Mouse (Mus musculus) heart, embryonic 15.5 days (tissue): Measurements from ENCODE around the gene Hk1. TPM values are rescaled to one million over a fixed set of nuclear protein-coding genes. Genes with fewer than 3 reads are reported as not detected.

Experiments used
- ATAC-seq: fragments of 200-750 bp; cut with Nextera tagmentation; replicated peaks from 2 replicates; pipeline ENCODE4 v1.8.0; 2017; ENCODE audit warnings: low read depth, moderate TSS enrichment; ENCODE audit not compliant: insufficient number of reproducible peaks, insufficient read depth, low FRiP score
- H3K27ac ChIP-seq: fragments of 300-500 bp; sonication (generic); 2 replicates; pipeline ENCODE4 v1.5.1; 2015; ENCODE audit warnings: mild to moderate bottlenecking, inconsistent platforms
- H3K27me3 ChIP-seq: fragments of 300-500 bp; sonication (generic); 2 replicates; pipeline ENCODE4 v1.6.1; 2015; ENCODE audit warnings: inconsistent platforms
- H3K36me3 ChIP-seq: fragments of 300-500 bp; sonication (generic); 2 replicates; pipeline ENCODE4 v1.6.1; 2015; ENCODE audit warnings: mild to moderate bottlenecking, inconsistent platforms
- H3K4me1 ChIP-seq: fragments of 300-500 bp; sonication (generic); replicated peaks from 2 replicates; pipeline ENCODE4 v1.6.1; 2015; ENCODE audit warnings: inconsistent platforms
- H3K4me2 ChIP-seq: fragments of 300-500 bp; sonication (generic); 2 replicates; pipeline ENCODE4 v1.6.1; 2015; ENCODE audit warnings: inconsistent platforms, mild to moderate bottlenecking, moderate library complexity
- H3K4me3 ChIP-seq: fragments of 300-500 bp; sonication (generic); 2 replicates; pipeline ENCODE4 v1.5.1; 2015; ENCODE audit warnings: mild to moderate bottlenecking, inconsistent platforms
- H3K9ac ChIP-seq: fragments of 300-500 bp; sonication (generic); 2 replicates; pipeline ENCODE4 v1.6.1; 2015; ENCODE audit warnings: mild to moderate bottlenecking, inconsistent platforms
- H3K9me3 ChIP-seq: fragments of 300-500 bp; sonication (generic); replicated peaks from 2 replicates; pipeline ENCODE4 v1.6.1; 2016; ENCODE audit warnings: inconsistent platforms
- WGBS: fragments of 180-500 bp; shearing (Covaris S2); methylation state at CpG from one replicate; pipeline ENCODE4 v1.1.7; 2015; ENCODE audit warnings: mixed read lengths; 5-methylcytosine and 5-hydroxymethylcytosine counted together
- polyA plus RNA-seq: library from polyadenylated mRNA; unstranded; fragments of >200 nt; fragmentation: Nextera tagmentation; extraction: Ambion mirVana; gene quantifications from 2 replicates; pipeline ENCODE4 v1.2.1, GENCODE M21; 2015

The Hk1 gene
- polyA plus RNA-seq, 1 experiment from 2014 or later = 190 TPM

GRCm38 (mm10) chr10:62296086-62296872 lies 83.4 kb downstream of the Hk1 start:
- no peak for ATAC-seq
- Histone ChIP-seq H3K9me3 (no peaks in the 10 kb centered on the region), H3K4me1 (peaks cover 16% of the 10 kb centered on the region), H3K27ac (no peak overlapping the region), H3K9ac (no peak overlapping the region), H3K4me3 (no peak overlapping the region), H3K4me2 (no peak overlapping the region), H3K36me3 (peaks cover 75% of the 10 kb centered on the region), H3K27me3 (no peaks in the 10 kb centered on the region)
- WGBS = 69% methylated on average over 23 of the region's 26 CpGs

DNA sequence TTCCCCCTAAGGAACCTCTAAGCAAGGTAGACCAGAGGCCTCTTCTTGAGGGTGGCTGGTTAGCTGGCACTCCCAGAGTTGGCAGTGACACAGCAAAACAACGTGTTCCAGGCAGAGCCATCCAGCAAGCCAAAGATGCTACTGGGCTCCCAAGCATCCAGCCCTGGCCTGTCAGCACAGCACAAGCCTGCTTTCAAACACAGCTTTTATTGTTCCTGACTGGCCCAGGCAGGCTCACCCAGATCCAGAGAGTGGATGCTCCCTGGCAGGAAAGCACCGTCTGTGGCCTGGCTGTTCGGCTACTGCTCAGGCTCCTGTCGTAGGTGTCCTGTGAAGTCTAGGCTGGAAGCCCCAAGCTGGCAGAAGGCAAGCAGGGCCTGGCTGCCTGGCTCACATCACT lies 85.6 kb downstream of the Hk1 start:
- Histone ChIP-seq H3K27ac (no peak overlapping the region), H3K27me3 (no peaks in the 10 kb centered on the region), H3K9me3 (no peaks in the 10 kb centered on the region), H3K4me1 (no peaks in the 10 kb centered on the region), H3K36me3 (peaks cover 93% of the 10 kb centered on the region), H3K4me3 (no peak overlapping the region), H3K9ac (no peak overlapping the region), H3K4me2 (no peak overlapping the region)
- no peak for ATAC-seq
- WGBS = 82% methylated on average over 4 of the region's 4 CpGs

DNA sequence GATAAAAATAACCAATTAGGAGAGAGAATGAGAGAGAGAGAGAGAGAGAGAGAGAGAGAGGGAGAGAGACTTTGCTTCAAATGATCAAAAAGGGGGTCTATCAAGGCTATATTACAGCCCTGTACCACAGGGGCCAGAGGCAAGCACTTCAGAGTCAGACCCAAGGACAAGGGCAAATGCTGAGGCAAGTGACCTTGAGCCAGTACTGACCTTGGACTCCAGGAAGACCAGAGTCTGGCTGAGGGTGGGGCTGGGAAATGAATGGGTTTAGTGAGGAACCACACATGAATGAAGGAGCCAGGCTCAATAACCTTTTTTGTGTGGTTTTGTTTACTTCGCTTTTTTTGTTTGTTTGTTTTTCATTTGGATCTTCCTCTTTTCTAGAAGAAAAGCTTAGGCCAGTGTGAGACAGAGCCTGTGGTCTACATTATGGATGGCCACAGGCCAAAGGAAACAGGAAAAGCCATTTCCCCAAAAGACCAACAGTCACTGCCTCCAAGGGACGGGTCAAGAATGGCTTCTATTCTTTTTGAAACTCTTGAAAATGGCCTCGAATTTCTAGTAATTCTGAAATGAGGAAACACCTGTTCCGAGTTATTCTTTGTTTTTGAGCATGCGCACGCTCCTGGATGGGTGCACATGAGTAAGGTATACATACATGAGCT lies 92.1 kb downstream of the Hk1 start:
- no peaks in the 10 kb centered on the region for H3K9me3 ChIP-seq
- ATAC-seq = no peak
- peak overlapping the region; percentile 48 for H3K27ac ChIP-seq
- no peak overlapping the region for H3K9ac ChIP-seq
- H3K4me1 ChIP-seq = peaks cover 10% of the 10 kb centered on the region
- no peak overlapping the region for H3K4me3 ChIP-seq
- peaks cover 81% of the 10 kb centered on the region for H3K36me3 ChIP-seq
- WGBS = 70% methylated on average over 6 of the region's 6 CpGs
- H3K4me2 ChIP-seq = no peak overlapping the region
- no peaks in the 10 kb centered on the region for H3K27me3 ChIP-seq

- no peak for ATAC-seq
- Histone ChIP-seq H3K36me3 (peaks cover 79% of the 10 kb centered on the region), H3K4me3 (no peak overlapping the region), H3K4me1 (peaks cover 10% of the 10 kb centered on the region), H3K9me3 (no peaks in the 10 kb centered on the region), H3K27ac (no peak overlapping the region), H3K4me2 (no peak overlapping the region), H3K27me3 (no peaks in the 10 kb centered on the region), H3K9ac (no peak overlapping the region)
- WGBS = 89% methylated on average over 4 of the region's 4 CpGs
Observed at GRCm38 (mm10) chr10:62283206-62283792, 96.4 kb downstream of the Hk1 start.

GRCm38 (mm10) chr10:62282782-62283181 lies 96.9 kb downstream of the Hk1 start:
- 50% methylated on average over 9 of the region's 9 CpGs for WGBS
- Histone ChIP-seq H3K27ac (no peak overlapping the region), H3K4me3 (no peak overlapping the region), H3K36me3 (peaks cover 78% of the 10 kb centered on the region), H3K4me2 (no peak overlapping the region), H3K4me1 (peaks cover 6% of the 10 kb centered on the region), H3K9ac (no peak overlapping the region), H3K9me3 (no peaks in the 10 kb centered on the region), H3K27me3 (no peaks in the 10 kb centered on the region)
- ATAC-seq = no peak

GRCm38 (mm10) chr10:62279671-62280070 lies 100.0 kb downstream of the Hk1 start:
- no peak overlapping the region for H3K9ac ChIP-seq
- H3K4me3 ChIP-seq = no peak overlapping the region
- no peaks in the 10 kb centered on the region for H3K27me3 ChIP-seq
- 81% methylated on average over 4 of the region's 4 CpGs for WGBS
- no peak overlapping the region for H3K4me2 ChIP-seq
- ATAC-seq = no peak
- no peaks in the 10 kb centered on the region for H3K4me1 ChIP-seq
- H3K9me3 ChIP-seq = no peaks in the 10 kb centered on the region
- H3K27ac ChIP-seq = no peak overlapping the region
- H3K36me3 ChIP-seq = peaks cover 65% of the 10 kb centered on the region

- H3K9me3 ChIP-seq = no peaks in the 10 kb centered on the region
- H3K36me3 ChIP-seq = peaks cover 65% of the 10 kb centered on the region
- no peak overlapping the region for H3K27ac ChIP-seq
- no peak overlapping the region for H3K9ac ChIP-seq
- no peak overlapping the region for H3K4me2 ChIP-seq
- 66% methylated on average over 3 of the region's 3 CpGs for WGBS
- no peaks in the 10 kb centered on the region for H3K27me3 ChIP-seq
- H3K4me1 ChIP-seq = no peaks in the 10 kb centered on the region
- ATAC-seq = no peak
- no peak overlapping the region for H3K4me3 ChIP-seq
Observed at GRCm38 (mm10) chr10:62279066-62279465, 100.6 kb downstream of the Hk1 start.

- Histone ChIP-seq H3K4me2 (no peak overlapping the region), H3K27ac (no peak overlapping the region), H3K4me1 (no peaks in the 10 kb centered on the region), H3K27me3 (no peaks in the 10 kb centered on the region), H3K36me3 (peaks cover 66% of the 10 kb centered on the region), H3K9ac (no peak overlapping the region), H3K4me3 (no peak overlapping the region), H3K9me3 (no peaks in the 10 kb centered on the region)
- 93% methylated on average over 18 of the region's 19 CpGs for WGBS
- no peak for ATAC-seq
Observed at GRCm38 (mm10) chr10:62277499-62278293, 102.0 kb downstream of the Hk1 start.

- Histone ChIP-seq H3K9ac (no peak overlapping the region), H3K36me3 (peaks cover 65% of the 10 kb centered on the region), H3K4me2 (no peak overlapping the region), H3K4me3 (no peak overlapping the region), H3K27ac (no peak overlapping the region), H3K27me3 (no peaks in the 10 kb centered on the region), H3K9me3 (no peaks in the 10 kb centered on the region), H3K4me1 (no peaks in the 10 kb centered on the region)
- 36% methylated on average over 4 of the region's 4 CpGs for WGBS
- no peak for ATAC-seq
Observed at GRCm38 (mm10) chr10:62275235-62275634, 104.5 kb downstream of the Hk1 start.

DNA sequence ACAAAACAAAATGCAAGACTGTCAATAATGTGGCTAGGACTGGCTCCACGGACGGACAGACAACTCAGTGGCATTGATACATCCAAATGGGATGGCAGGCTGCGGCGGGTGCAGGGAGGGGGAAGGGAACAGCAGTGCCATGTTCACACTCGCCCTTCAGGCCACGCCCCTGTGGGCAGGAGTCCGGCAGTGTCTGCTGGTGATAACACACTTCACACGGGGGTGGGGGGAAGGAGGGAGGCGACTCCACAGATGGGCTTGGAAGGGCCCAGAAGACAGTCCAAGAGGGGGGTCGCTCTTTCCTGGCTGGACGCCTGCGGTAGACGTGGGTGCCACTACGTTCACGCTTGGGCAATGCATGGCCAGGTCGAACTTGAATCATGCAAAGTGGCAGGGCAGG lies 110.4 kb downstream of the Hk1 start:
- no peak overlapping the region for H3K9ac ChIP-seq
- ATAC-seq = no peak
- H3K4me2 ChIP-seq = no peak overlapping the region
- peaks cover 56% of the 10 kb centered on the region for H3K36me3 ChIP-seq
- 60% methylated on average over 16 of the region's 16 CpGs for WGBS
- no peaks in the 10 kb centered on the region for H3K27me3 ChIP-seq
- no peaks in the 10 kb centered on the region for H3K9me3 ChIP-seq
- H3K27ac ChIP-seq = no peak overlapping the region
- no peaks in the 10 kb centered on the region for H3K4me1 ChIP-seq
- no peak overlapping the region for H3K4me3 ChIP-seq

GRCm38 (mm10) chr10:62264299-62264698 lies 115.4 kb downstream of the Hk1 start:
- Histone ChIP-seq H3K27me3 (no peaks in the 10 kb centered on the region), H3K9me3 (no peaks in the 10 kb centered on the region), H3K9ac (no peak overlapping the region), H3K27ac (no peak overlapping the region), H3K4me3 (no peak overlapping the region), H3K4me2 (no peak overlapping the region), H3K4me1 (peaks cover 6% of the 10 kb centered on the region; the same call in 1 of the 2 replicates), H3K36me3 (peaks cover 9% of the 10 kb centered on the region; the same call in 1 of the 2 replicates)
- WGBS = 57% methylated on average over 2 of the region's 2 CpGs
- no peak for ATAC-seq
